Mouse (Mus musculus): ENCODE results near the gene Ip6k1.

DNA sequence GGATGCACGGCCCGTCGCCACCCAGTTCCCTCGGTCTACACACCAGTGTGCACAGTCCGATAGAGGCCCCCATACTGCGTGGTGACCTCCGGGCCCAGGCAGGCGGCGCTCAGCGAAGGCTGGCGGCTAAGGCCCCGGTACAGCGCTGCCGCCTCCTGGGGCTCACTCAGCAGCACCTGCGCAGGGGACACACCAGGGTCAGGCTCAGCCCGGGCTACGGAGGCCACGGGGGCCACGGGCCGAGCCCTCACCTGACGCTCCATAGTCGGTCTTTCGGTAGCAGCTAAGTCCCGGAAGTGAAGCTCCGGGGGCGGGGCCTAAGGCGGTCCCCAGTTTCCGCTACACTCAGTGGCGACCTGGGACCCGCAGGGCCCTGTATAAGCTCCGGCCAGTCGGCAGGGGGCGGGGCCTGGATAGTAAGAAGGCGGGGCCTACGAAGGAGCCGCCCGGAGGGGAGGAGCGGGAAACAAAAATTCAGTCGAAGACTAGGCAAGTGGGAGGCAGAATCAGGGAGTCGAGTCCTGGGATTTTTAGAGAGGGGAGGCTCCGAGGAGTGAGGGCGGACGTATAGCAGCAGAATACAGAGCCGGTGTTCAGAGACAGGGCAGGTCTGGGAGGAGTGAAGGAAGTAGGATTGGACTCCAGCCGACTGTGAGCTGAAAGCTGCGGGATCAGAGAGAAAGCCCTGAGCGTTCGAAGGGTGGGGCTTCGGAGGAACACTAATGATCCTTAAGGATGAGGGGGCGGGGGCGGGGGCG is 92.1 kb downstream of the Ip6k1 start, which contains the start of gene Apeh:
- peak; percentile 28; the same call in 1 of the 2 replicates for TF ChIP-seq POLR2A (IDR thresholded peaks at IDR 0.05; ENCODE audit: extremely low read depth, insufficient read depth, low read length)
- TF ChIP-seq CTCF (IDR thresholded peaks at IDR 0.05; ENCODE audit: extremely low read depth, insufficient read depth, low read length): no peak

Measured in cortical plate, adult 2 months (tissue).